Mouse (Mus musculus) thymus, postnatal 36 days (tissue): Measurements from ENCODE around the gene Rapgef2.
"Not testable (repeated sequence)": the region's sequence is repeated elsewhere in the genome, so short reads cannot be mapped to it uniquely, and the experiment has no call there.

Source experiments
- DNase-seq, 2 experiments: peaks; one replicate each; pipeline ENCODE4 v3.0.0; 2022; ENCODE audit warnings: mixed read lengths in 2 of 2

Rapgef2 gene

GRCm38 (mm10) chr3:79086282-79086681 lies 200.0 kb downstream of the Rapgef2 start:
- no peak for DNase-seq

DNA sequence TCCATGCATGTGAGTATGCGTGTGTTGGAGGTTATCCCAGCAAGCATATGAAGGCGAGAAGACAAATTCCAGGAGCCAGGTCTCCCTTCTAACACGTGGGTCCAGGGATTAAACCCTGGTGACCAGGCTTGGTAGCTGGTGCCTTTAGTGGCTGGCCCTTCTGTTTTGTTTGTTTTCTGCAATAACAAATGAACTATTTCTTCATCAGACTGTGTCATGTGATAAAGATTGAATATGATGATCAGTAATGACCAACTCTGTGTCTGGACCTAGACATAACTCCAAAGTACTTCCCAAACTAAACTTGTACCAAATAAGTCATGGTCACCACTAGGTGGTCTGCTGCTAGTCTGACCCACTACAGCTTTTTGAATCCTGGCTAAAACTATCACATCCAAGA lies 202.4 kb downstream of the Rapgef2 start:
- no peak for DNase-seq

- no peak for DNase-seq
These were observed 203.3 kb downstream of the Rapgef2 start for GRCm38 (mm10) chr3:79083030-79083429.

DNA sequence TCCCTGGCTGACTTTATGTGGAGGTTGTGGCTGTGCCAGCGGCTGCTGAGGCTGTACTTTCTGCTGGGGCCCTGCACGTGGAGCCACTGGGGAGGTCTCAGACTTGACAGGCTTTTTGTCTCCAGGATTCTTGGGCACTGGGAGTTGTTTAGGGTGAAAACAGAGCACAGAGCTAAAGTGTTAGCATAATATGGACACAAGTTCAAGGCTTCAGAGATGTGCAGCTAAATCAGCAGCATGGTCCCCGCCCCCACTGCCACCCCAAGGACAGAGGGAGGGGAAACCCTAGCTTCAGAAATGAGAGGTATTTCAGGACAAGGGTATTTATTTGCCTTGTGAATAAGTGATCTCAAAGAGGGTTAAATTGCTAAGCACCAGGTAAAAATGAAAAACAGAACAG lies 207.2 kb downstream of the Rapgef2 start:
- DNase-seq, result no peak

DNA sequence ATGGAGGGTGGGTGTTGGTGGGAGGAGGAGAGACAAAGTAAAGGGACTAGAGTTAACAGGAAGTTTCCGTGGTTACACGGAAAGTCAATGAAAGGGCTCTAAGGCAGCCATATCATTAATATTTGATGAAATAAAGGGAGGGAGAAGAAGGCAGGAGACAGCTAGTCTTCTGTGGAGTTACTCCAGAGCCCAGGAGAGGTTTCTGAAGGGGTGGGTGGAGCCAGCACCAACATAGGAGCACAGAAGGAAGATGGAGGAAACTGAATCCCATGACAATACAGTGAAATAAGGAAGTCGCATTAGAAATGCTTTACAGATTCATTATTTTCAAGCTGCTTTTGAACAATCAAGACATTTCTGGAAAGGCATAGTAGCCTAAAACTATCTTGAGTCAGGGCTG lies 211.3 kb downstream of the Rapgef2 start:
- DNase-seq, result no peak

DNA sequence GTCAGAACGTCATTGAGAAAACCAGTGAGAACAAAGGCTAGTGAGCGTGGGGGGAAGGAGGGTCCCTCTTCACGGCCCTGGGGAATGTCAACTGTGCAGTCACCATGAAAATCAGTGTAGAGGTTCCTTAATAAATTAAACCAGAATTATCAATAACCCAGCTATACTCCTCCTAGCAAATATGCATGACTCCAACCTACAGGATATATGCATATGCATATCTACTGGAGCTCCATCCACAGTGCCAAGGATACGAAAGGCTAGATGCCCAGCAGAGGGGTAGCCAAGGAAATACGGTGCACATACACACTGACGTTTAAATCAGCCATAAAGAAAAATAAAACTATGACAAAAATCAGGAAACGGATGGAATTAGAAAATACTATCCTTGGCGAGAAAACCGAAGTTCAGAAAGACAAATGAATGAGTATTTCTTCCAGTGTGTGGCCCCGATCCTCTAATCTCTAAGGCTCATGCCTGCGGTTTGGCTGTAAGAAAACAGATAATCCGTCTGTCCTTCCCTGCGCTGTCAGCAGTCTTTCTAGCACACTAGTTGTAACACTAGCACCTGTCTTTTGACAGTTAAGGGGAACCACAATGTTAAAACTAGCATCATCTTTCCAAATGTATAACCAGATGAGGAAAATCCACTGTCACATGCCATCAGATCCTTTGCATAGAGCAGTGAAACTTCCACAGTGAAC lies 212.6 kb downstream of the Rapgef2 start:
- no peak for DNase-seq

GRCm38 (mm10) chr3:79071561-79071960 lies 214.8 kb downstream of the Rapgef2 start:
- peak in 1 of 2 experiments; percentile 10 for DNase-seq

- DNase-seq, result no peak
These were observed 216.4 kb downstream of the Rapgef2 start for GRCm38 (mm10) chr3:79069891-79070290.

DNA sequence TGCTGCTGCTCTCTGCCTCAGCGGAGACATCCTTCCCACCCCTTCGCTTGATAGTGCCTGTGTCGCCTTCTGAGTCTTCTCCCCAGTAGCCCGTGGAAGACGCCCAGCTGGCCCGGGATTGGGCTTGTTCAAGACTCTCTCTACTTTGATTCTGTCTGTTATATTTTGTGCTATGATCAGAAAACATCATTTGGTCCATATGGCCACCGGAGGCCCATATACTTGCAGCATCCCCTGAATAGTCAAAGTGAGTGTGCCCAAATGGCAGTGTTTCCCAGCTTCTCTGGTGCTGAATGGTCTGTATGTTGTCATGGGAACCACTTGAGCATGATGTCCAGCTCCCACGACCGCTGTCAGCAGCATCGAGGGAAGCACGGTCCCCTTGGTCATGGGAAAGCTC lies 217.3 kb downstream of the Rapgef2 start:
- no peak for DNase-seq

DNA sequence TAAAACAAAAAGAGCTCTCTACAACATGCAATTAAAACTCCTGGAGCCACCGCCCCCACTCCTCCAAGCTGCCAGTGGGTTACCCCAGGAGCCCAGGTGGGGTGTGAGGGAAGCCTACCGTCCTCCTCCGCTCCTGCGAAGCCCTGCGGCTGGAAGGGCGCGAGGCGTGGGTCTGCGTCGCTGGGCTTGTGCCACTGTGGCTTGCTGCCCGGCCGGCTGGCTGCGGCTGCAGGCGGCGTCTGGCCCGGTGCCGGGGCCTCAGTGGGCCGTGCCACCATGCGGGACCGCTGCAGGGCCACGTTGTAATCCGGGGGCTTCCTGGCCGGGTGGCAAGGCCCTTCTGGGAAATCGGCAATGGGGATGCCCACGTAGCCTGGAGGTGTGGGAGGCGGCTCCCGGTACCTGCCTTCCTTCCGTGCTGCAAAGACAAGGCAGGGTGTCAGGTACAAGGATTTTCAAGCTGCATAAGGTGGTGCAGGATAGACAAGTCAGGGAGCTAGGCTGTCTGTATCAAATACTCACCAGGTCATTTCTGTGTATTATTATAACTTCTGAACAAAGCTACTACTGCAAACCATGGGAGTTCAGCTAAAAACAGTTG lies 219.8 kb downstream of the Rapgef2 start:
- DNase-seq, result no peak

DNA sequence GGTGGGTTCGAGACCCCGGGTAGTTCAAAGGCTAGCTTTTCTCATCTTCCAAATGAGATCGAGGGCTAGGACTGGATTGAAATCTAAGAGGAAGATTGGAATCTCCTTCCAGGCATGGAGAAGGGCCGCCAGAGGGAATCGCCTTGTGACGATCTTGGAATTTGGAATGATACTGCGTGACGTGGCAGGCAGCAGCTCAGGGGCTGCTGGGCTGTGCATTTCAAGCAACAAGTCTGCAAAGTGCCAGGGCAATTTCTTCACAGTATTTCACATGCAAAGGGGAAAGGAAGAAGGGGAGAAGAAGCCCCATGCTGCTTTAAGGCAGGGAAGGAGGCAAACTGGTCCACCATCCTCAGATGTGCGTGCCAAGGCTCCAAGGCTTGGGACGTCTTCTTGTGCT lies 222.2 kb downstream of the Rapgef2 start:
- DNase-seq, result no peak

DNA sequence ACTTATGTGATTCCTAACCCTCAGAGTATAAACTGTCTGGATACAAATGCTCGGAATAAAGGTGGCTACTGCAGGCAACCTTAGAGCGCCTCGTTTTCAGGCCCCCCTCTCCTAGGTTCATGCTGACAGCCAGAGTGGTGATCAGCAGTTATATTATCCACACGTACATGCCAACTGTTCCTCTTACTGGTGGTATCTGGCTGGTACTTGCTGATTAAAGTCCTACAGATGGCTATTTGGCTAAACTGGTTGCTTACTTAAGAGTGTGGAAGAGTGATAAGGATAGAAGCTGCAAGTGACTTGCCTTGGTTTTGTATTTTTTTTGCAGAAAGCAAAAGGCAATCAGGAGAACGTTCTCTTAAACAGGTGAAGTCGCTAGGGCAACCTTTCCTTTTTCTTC lies 224.9 kb downstream of the Rapgef2 start:
- DNase-seq, result no peak

DNA sequence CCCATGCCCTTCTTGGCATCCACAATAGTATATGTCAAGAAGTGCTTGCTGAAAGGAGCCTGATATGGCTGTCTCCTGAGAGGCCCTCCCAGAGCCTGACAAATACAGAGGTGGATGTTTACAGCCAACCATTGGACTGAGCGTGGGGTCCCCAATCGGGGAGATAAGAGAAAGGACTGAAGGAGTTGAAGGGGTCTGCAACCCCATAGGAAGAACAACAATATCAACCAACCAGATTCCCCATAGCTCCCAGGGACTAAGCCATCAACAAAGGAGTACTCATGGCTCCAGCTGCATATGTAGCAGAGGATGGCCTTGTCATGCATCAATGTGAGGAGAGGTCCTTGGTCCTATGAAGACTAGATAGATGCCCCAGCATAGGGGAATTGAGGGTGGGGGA lies 227.8 kb downstream of the Rapgef2 start:
- DNase-seq, result not testable (repeated sequence)

- DNase-seq, result no peak
These were observed 241.1 kb downstream of the Rapgef2 start for GRCm38 (mm10) chr3:79045251-79045650.

DNA sequence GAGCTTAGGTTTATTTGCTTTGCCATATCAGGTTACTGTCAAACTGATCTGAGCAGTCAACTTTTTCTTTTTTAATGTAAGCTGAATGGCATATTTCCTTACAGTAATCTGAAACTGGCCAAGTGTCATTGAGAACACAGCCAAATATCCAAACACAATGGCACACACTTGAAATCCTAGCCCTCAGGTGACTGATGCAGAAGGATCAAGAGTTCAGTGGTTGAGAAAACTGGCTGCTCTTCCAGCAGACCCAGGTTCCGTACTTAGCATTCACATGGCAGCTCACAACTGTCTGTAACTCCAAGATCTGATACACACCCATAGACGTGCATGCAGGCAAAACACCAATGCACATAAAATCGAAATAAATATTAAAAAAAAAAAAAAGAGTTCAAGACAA lies 243.3 kb downstream of the Rapgef2 start:
- no peak for DNase-seq

DNA sequence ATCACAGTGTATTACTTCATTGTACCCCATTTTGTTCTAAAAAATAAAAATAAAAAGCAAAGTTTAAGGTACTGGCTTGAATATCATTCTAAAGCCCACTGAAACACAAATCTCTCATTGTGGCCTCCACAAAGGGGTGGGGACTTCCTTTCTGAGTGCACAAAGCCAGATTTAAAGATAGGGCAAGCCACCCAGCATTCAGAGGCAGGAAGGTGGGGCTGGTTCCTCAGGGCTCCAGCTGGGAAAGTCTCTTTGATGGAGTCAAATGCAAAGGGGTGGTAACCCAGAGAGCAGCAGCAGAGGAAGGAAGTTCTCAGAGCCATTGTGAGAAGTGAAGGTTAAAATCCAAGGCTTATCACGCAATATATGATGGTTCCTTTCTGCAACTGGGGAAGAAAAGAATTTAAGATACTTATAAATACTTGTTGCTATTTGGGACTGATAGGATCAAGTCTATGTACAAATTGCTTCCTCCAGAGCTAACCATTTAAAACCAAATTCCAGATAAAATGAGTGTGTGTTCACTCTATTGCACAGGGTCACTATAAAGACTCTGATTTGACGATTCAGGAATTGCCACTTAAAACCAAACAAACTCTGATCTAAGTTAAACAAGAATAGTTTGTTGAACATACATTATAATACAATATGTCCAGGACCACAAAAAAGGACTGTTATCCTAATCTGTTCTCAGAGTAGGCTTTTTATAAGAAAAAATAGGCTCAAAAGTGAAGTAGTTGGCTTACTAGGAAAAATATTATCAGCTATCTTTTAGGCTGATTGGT lies 246.5 kb downstream of the Rapgef2 start:
- peak in 1 of 2 experiments; percentile 9 for DNase-seq

DNA sequence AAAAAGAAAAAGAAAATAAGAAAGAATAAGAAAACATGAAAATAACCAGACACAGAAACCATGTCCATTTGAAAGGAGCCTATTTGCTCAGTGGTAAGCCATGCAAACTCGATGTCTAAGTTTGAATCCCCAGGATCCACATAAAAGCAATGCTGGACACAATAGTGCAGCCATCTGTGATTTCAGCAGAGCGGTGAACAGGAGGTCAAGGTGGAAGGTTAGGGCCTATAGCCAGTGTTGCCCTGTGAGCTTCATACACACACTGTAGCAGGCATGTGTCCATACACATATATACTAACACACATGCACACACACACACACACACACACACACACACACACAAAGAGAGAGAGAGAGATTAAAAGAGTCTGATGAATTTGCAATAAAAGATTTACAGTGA lies 247.3 kb downstream of the Rapgef2 start:
- DNase-seq, result no peak

- no peak for DNase-seq
These were observed 251.9 kb downstream of the Rapgef2 start for GRCm38 (mm10) chr3:79034457-79034856.

GRCm38 (mm10) chr3:79030855-79031254 lies 255.5 kb downstream of the Rapgef2 start:
- DNase-seq, result no peak

GRCm38 (mm10) chr3:79028153-79028878 lies 258.0 kb downstream of the Rapgef2 start:
- DNase-seq, result no peak

DNA sequence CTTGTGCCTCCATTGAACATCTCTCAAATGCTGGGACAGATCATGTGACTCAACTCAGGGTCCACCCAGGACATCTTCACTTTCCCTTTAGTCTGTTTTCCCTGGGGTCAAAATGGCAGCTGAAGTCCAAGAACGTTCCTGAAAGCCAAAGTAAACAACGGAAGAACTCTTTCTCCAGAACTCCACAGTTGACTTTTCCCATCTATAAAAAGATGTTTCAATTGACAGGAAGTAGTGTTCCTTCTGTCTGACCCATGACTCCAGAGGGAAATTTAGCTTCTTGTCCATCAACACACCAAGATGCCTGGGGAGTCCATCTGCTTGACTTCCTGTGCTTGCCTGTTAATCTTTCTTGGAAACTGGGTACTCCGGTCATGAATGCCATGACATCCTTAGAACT lies 260.3 kb downstream of the Rapgef2 start:
- DNase-seq, result no peak

- no peak for DNase-seq
These were observed 262.5 kb downstream of the Rapgef2 start for GRCm38 (mm10) chr3:79023735-79024328.

- no peak for DNase-seq
These were observed 263.6 kb downstream of the Rapgef2 start for GRCm38 (mm10) chr3:79022690-79023089.
